Mouse (Mus musculus) duodenum, adult 2 months (tissue): ENCODE data around the gene Defb29. TPM values are rescaled to one million over a fixed set of nuclear protein-coding genes. Genes with fewer than 3 reads are reported as not detected.

Experiments
- polyA plus RNA-seq: library from polyadenylated mRNA; depleted of rRNA; stranded (reverse); fragments of >200 nt; gene quantifications from 2 replicates; pipeline ENCODE4 v1.2.3, GENCODE M21; 2012; ENCODE audit warnings: low replicate concordance; rRNA removed

The Defb29 gene
- polyA plus RNA-seq, result not detected in 2 replicates

DNA sequence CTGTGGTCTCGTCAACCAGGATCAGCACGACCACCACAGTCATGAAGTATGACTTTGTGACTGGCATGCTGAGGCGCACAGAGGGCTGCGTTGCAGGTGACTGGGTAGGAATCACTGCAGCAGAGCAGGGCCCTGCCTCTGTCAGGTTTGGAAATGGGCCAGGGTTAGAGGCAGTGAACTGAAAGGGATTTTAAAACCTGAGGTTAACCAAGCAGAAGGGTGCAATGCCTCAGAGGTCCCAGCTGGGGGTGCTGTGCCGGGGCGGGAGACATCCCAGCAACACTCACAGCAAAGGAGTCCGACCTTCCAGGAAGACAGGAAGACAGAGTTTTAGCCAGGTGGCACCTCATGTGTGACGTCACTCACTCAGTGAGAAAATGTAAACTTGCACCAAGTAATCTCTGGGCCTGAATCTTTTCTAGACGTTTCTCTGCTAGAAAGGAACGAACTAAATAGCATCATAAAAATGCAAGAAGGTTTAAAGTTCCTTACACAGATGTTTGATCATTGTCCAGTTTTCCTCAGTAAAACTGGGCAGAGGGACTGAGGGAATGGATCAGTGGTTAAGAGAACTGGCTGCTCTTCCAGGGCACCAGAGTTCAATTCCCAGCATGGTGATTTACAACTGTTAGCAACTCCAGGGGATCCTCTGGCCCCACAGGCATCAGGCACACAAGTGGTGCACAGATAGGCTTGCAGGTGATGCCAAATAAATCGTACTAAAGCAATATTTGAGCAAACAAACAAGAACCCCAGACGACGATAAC lies at the start of gene Defb29:
Gene Defb29, minus strand, starts transcription at position 155 of the 767 bp plus-strand sequence.

DNA sequence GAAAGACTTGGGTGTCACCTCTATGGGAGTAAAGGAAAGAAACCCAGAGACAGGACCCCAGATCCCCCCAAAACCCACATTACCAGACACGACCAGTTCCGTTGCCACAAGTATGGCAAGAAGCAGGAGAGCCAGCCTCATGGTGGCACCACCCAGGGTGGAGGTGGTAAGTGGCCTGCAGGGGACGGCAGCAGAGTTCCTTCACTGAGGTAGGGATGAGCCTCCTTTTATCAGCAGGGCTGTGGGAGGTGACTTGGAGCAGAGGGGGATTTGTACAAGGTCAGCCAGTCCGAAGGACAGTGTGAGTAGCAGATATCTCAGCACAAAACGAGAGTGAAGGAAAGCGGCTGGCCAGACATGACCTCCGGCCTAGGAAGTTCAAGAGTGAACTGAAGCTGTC lies 40.2 kb upstream of the Defb29 start, which contains the start of gene Defb19:
Gene Defb19, minus strand, starts transcription at position 206 of the 400 bp plus-strand sequence.

DNA sequence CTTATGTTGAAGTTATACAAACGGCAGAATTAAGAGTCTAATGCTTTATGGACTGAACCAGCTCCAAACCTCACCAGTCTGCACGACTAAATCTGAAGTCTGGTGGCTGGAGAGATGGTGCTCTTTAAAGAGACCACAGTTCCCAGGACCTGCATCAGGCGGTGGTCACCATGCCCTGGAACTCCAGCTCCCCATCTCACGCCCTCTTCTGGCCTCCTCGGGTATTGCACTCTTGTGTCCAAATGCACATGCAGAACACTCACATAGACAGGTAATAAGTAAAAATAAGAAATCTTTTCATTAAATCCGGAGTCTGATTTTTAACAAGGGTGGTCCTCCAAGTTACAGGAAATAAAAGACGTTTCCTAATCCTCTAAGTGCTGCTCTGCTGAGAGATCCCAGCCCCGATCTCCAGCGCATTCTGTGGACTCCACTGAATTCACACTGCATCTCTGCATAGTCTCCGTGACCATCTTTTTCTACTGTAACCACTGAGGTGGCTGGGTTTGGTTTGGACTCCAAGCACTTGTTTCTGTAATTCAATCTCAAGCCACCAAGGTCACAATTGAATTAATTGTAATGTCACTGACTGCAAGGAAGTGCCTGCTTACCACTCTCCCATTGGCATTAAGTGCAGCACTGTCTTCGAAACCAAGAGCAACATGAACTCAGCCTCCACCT lies 32.4 kb upstream of the Defb29 start, which contains the start of gene Defb21:
Gene Defb21, plus strand, starts transcription at position 631 of the 681 bp plus-strand sequence.

DNA sequence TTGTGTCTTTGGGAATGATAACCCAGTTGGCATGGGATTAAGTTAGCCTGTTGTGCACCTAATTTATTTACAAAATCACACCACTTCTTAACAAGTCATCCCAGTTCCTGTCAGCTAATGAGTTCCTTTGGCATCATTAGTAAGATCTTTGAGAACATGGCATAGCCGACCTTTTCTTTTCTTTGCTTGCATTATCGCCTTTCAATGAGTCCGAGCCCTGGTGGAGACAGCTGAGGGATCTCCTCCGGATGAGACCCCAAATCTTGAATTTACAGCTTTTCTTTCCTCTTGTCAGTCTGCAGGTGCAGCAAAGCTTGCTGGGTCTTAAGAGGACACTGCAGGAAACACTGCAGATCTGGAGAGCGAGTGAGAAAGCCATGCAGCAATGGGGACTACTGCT lies 29.1 kb upstream of the Defb29 start, which contains the start of gene Gm17416:
Gene Gm17416, plus strand, starts transcription at position 301 of the 400 bp plus-strand sequence.

DNA sequence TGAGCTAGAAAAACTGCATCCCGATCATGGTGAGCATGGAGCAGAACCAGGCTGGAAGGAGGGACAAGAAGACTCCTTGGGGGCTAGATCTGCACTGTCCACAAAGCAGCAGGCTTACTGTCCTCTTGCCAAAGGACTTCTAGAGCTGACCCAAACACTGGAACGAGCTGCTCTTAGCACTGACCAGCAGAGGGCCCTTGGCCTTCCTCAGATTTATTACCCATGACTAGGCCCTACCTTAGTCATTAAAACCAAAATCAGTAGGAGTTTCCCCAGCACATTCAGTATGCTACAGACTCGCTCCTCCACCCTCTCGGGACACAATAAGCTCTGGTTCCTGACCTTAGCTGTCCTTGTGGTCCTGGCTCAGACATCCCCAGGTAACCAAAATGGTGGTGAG lies 21.9 kb downstream of the Defb29 start, which contains the start of gene Defb28:
Gene Defb28, plus strand, starts transcription at position 275 of the 400 bp plus-strand sequence.

DNA sequence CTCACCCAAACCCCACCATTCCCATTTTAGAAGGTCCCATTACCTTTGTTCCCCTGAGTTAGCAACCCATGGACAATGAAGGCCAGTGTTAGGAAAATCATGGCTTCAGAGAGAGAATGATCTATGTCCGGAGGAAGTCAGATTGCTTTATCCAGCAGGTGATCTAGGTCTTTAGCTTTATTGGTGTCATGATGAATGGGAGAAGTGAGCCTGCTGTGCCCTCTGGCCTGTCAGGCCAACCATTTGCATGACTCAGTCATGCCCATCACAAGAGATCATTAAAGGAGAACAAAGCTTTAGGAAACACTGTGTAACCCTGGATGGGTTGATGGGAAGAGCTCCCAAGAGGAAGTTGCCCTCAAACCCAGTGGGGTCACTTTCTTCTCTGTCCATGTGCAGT lies 28.3 kb downstream of the Defb29 start, which contains the start of gene Defb26:
Gene Defb26, minus strand, starts transcription at position 101 of the 400 bp plus-strand sequence.

DNA sequence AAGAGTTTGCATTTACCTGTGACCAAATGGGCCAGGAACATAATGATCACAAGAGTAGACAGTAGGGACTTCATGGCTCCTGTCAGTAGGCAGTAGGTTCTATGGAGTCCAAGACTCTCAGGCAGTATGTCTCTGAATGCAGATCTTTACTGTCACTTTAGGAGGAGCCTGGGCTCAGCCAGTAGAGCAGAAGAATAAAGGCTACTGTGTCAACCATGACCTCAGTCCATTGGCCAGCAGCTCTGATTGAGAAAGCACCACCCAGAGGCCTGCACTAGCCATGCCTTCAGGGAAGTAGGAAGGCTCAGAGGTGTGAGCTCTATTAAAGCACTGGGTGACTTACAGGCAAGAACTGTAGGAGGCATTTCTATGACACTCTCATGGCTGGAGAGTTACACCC lies 49.9 kb downstream of the Defb29 start, which contains the start of gene Defb22:
Gene Defb22, minus strand, starts transcription at position 101 of the 400 bp plus-strand sequence.

Other genes starting within 250 kb of the Defb29 start
- 29.8 and 43.3 TPM in 2 replicates for gene Tbc1d20, start 246.3 kb downstream of the Defb29 start, polyA plus RNA-seq
- gene Rbck1, start 207.4 kb downstream of the Defb29 start, polyA plus RNA-seq, result 178 and 279 TPM in 2 replicates
- 4.9 and 33.5 TPM in 2 replicates for gene Trib3, start 196.1 kb downstream of the Defb29 start, polyA plus RNA-seq
- 0.57 and 0.86 TPM in 2 replicates for gene Nrsn2, start 163.5 kb downstream of the Defb29 start, polyA plus RNA-seq
- 3.0 and 3.3 TPM in 2 replicates for gene Sox12, start 142.0 kb downstream of the Defb29 start, polyA plus RNA-seq
- gene Zcchc3, start 125.1 kb downstream of the Defb29 start, polyA plus RNA-seq, result 0.54 and 0.89 TPM in 2 replicates
- not detected in 2 replicates for gene 6820408C15Rik, start 124.5 kb downstream of the Defb29 start, polyA plus RNA-seq
- gene Defb23, start 75.5 kb downstream of the Defb29 start, polyA plus RNA-seq, result not detected in 2 replicates
- gene Defb20, start 63.0 kb downstream of the Defb29 start, polyA plus RNA-seq, result not detected in 2 replicates
- gene Defb22, start 50.0 kb downstream of the Defb29 start, polyA plus RNA-seq, result not detected in 2 replicates
- gene Defb26, start 28.4 kb downstream of the Defb29 start, polyA plus RNA-seq, result not detected in 2 replicates
- gene Defb28, start 21.8 kb downstream of the Defb29 start, polyA plus RNA-seq, result not detected in 2 replicates
- not detected in 2 replicates for gene Gm17416, start 29.2 kb upstream of the Defb29 start, polyA plus RNA-seq
- gene Defb21, start 32.6 kb upstream of the Defb29 start, polyA plus RNA-seq, result not detected in 2 replicates
- gene Defb19, start 40.2 kb upstream of the Defb29 start, polyA plus RNA-seq, result not detected in 2 replicates
- not detected in 2 replicates for gene Defb45, start 59.3 kb upstream of the Defb29 start, polyA plus RNA-seq
- not detected in 2 replicates for gene Defb36, start 64.2 kb upstream of the Defb29 start, polyA plus RNA-seq
- gene Defb25, start 83.0 kb upstream of the Defb29 start, polyA plus RNA-seq, result not detected in 2 replicates
- 4.0 and 4.4 TPM in 2 replicates for gene Rem1, start 86.9 kb upstream of the Defb29 start, polyA plus RNA-seq
- 131 and 168 TPM in 2 replicates for gene H13, start 129.4 kb upstream of the Defb29 start, polyA plus RNA-seq
- 1.0 and 1.1 TPM in 2 replicates for gene Mcts2, start 146.9 kb upstream of the Defb29 start, polyA plus RNA-seq
- 431 and 630 TPM in 2 replicates for gene Id1, start 196.2 kb upstream of the Defb29 start, polyA plus RNA-seq
- 0.60 and 1.2 TPM in 2 replicates for gene Cox4i2, start 214.1 kb upstream of the Defb29 start, polyA plus RNA-seq